Mouse (Mus musculus) regulatory T cell (primary cell): ENCODE results near the gene Wtap.
"Not testable (repeated sequence)": the region's sequence is repeated elsewhere in the genome, so short reads cannot be mapped to it uniquely, and the experiment has no call there.

Experiments used
- in situ Hi-C: fragments of 300-600 bp; cut with MboI, MseI; formaldehyde crosslinking; loops from one replicate; pipeline ENCODE4 v1.15.1; 2025; ENCODE audit warnings: high pct_unique_total_duplicates

The Wtap gene

DNA sequence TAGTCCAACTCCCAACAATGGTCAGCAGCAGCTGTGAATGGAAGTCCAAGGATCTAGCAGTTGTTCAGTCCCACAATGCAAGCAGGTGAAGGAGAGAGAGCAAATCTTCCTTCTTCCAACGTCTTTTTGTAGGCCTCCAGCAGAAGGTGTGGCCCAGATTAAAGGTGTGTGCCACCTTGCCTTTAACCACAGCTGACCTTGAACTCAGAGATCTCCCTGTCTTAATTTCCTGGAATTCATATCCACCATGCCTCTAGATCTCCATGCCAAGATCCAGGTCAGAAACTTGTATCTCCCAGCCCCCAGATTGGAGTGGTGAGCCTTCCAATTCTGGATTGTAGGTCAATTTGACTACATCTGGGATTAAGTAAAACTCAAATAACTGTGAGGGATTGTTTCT, at the start of gene Wtap:
TSS of gene Wtap (minus strand) at position 101 of the 400 bp plus-strand sequence.
- in situ Hi-C loops: no loop called here

DNA sequence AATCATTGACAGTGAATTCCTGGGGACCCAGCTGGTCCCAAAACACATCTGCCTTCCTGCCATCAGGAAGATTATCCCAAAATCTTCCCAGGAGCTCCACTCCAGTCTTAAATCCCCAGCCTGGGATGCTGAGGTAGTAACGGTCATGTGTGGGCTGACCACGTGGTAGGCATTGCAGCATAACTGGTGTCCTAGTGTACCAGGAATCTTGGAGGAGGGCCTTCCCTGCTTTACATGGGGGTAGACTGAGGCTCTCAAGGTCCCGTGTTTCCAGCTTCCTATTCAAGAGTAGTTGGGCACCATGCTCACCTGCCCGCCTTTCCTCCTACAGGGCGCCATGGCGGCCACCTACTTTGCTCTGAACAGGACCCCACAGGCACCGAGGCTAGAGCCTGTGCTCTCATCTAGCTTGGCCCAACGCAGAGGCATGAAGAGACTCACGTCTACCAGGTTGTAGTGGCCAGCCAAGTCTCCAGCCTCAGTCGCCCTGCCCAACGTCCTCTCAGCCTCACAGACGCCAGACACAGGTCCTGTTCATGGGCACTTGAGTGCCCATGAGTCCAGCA, 42.7 kb upstream of the Wtap start:
- in situ Hi-C loops: not testable (repeated sequence)

DNA sequence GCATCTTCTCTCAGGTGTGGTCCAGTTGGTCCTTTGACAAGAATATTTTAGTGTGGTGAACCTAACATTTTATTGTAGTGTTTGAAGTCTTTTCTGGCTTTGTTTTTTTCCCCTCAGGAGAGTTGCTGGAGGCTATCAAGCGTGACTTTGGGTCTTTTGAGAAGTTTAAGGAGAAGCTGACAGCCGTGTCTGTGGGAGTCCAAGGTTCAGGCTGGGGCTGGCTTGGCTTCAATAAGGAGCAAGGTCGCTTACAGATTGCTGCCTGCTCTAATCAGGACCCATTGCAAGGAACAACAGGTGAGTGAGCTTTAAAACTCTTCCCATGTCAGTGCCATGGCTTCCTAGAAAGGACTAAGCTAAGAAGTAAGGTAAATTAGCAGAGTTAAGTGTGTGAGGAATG, 19.3 kb upstream of the Wtap start:
- in situ Hi-C loops: no loop called here

DNA sequence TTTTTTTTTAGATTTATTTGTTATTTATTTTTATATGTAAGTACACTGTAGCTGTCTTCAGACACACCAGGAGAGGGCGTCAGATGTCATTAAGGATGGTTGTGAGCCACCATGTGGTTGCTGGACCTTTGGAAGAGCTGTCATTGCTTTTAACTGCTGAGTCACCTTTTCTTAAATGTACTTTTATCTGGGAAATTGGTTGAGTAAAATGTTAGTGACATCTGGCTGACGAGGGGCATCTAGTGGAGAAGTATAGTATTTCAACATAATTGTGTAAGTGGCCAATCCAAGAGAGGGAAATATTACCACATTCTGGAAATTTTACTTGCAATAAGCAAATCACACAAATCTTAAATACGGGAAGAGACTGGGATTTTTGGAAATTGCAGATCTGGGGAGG, 15.9 kb upstream of the Wtap start:
- in situ Hi-C loops: no loop called here

DNA sequence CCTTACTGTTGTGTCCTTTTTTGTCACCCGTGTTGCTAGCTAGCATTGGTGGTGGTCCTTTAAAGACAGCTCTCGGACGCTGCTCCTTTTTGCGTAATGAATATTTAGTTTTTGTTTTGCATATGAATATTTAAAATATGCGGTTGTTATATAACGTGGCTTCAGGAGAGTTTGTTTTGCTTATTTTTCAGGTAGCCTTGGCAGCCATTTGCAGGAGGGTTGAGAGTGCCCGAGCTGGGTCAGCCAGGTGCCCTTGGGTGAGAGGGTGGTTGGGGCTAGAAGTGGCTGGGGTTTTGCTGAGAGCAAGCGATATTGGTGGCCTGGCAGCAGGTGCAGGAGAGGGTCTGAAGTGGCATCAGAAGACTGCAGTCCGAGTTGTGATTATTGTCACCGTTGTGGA, 14.6 kb upstream of the Wtap start:
- in situ Hi-C loops: no loop called here

DNA sequence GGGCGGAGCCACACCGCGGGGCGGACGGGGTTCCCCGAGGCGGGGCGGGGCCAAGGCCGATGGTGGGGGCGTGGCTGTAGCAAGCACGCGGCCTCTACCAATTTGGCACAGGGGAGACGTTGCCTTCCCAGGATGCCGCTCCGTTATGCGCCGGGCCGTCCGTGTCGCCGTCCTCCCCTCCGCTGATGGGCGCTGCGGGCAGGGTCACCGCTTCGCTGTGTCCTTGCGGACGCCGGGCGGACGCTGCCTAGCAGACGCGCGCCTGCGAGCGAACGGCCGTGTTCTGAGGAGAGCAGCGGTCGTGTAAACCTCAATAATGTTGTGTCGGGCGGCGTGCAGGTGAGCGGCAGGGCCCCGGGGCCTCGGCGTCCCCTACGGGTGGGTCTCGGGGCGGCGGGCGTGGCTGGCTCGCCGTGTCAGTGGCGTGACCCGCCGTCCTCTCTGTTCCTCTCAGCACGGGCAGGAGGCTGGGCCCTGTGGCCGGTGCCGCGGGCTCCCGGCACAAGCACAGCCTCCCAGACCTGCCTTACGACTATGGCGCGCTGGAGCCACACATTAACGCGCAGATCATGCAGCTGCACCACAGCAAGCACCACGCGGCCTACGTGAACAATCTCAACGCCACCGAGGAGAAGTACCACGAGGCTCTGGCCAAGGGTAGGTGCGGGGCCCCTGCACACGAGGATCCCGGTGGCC, 13.9 kb upstream of the Wtap start:
- in situ Hi-C loops: no loop called here

DNA sequence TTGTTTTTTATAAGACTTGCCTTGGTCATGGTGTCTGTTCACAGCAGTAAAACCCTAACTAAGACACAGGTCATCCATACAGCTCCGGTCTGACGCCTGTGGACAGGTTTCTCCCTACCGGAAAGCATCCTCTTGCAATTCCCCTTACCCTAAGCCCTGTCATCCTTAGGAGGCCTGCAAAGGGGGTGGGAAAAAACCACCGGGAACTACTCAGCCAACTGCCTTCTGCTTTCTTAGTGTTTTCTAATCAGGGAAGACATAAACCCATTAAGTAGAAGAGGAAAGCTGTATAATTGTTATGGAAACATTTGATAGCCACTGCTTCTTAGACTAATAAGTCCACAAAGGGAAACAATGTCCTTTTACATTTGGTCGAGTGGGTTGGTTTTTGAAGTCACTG, 13.0 kb upstream of the Wtap start:
- in situ Hi-C loops: no loop called here

DNA sequence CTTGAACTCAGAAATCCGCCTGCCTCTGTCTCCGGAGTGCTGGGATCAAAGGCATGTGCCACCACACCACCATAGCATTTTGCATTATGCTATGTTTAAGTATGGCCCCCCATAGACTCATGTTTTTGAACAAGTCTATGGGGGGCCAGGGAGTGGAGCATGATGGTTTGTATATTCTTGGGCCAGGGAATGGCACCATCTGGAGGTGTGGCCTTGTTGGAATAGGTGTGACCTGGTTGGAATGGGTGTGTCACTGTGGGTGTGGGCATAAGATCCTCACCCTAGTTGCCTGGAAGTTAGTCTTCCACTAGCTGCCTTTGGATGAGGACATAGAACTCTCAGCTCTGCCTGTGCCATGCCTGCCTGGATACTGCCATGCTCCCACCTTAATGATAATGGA, 12.6 kb upstream of the Wtap start, which contains the start of gene Sod2:
TSS of gene Sod2 (plus strand) at position 301 of the 400 bp plus-strand sequence.
- in situ Hi-C loops: not testable (repeated sequence)

DNA sequence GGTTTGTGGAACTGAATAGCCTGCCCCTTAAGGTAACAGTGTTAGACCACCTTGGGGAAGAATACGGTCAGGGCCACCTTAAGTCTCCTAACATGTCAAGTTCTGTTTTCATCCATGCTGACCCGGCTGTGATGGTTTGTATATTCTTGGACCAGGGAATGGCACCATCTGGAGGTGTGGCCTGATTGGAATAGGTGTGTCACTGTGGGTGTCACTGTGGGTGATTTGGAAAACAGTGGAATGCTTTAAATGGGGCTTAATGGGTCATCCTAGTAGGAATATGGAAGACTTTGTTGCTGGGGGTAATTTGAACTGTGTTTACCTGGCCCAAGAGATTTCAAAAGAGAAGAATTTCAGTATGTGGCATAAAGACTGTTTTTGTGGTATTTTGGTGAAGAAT, 10.5 kb upstream of the Wtap start:
- in situ Hi-C loops: not testable (repeated sequence)

DNA sequence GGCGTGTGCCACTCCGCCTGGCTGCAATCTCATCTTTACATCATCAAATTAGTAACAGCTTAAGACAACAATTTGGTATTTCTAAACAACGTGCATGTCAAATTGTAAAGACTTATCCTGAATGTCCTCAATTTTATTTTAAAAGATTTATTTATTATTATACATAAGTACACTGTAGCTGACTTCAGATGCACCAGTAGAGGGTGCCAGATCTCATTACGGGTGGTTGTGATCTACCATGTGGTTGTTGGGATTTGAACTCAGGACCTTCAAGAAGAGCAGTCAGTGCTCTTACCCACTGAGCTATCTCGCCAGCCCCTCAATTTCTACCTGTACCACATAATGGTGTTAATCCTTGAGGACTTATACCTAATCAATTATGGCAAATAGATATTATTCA, 8.3 kb upstream of the Wtap start:
- in situ Hi-C loops: not testable (repeated sequence)

DNA sequence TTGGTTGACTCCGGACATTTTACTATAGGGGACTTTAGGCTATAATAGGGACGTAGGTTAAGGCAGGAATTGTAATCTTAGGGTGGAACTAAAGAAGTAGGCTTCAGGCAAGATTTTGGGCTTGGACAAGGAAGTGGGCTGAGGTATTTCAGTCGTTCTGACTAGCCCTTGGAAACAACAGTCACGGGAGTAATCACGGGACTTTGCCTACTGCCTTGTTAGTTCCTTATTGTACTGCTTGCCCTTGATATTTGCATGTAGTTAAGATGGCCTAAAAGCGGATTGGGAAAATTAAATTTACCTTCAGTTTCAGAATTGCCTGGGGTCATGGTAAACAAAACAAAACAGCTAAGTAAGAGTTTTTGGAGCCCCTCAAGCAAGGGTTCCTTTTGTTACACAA, 5.1 kb upstream of the Wtap start:
- in situ Hi-C loops: no loop called here

DNA sequence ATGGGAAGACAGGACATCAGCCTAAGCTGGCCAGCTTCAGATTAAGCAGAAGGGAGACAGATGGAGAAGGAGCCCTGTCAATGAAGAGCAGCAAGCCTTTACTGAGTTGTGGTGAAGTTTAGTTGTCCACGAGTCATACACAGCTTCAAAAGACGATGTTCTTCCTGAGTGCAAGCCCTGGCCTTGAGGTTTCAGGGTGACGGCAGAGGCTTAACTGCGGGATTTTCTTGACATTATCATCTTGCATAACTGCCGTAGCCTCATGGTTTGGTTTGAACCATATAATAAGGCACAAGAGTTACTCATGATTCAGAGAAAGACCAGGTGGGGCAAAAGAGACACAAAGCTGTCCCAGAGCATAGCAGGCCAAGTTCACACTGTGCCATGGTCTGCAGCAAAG, 3.9 kb upstream of the Wtap start:
- in situ Hi-C loops: no loop called here

DNA sequence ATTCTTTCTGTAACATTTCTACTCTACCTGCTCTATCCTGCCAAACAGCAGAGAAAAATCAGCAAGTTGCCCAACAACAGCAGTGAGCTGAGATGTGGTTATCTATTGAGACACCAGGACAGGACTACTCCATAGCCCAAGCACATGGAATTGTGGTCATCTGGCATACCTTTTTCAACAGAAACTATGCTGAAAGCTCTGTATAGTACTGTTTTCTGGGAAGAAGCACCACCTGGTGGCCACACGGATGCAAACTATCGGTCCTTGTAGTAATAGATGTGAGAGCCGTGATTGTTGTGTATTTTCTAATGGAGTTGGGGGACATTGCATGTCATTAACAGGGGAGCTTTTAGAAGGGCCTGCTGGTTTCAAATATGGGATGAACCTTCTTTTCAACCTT, 2.4 kb upstream of the Wtap start:
- in situ Hi-C loops: no loop called here

DNA sequence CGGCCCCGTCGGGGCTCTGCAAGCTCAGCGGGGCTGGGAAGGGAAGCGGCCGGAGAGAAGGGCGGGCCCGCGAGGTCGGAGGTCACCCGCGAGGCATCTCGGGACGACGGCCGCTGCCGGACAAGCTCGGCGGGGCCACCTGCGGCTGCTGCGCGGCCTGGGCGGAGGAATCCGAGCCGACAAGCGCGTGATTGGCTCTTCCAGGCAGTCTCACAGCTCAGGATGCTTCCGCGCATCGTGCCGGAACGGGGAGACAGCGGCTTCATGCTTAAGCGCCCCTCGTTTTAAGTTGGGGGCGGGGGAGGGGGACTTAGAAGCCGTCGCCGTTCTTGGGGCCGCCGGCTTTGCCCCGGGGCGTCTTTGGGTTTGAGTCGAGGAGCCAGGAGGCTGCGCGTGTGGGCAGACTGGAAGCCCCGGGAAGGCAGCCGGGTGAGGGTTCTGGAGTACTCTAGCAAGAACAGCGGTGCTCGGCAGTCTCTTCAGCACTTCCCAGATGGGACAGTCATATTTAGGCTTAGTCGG, 1.4 kb downstream of the Wtap start:
- in situ Hi-C loops: no loop called here

DNA sequence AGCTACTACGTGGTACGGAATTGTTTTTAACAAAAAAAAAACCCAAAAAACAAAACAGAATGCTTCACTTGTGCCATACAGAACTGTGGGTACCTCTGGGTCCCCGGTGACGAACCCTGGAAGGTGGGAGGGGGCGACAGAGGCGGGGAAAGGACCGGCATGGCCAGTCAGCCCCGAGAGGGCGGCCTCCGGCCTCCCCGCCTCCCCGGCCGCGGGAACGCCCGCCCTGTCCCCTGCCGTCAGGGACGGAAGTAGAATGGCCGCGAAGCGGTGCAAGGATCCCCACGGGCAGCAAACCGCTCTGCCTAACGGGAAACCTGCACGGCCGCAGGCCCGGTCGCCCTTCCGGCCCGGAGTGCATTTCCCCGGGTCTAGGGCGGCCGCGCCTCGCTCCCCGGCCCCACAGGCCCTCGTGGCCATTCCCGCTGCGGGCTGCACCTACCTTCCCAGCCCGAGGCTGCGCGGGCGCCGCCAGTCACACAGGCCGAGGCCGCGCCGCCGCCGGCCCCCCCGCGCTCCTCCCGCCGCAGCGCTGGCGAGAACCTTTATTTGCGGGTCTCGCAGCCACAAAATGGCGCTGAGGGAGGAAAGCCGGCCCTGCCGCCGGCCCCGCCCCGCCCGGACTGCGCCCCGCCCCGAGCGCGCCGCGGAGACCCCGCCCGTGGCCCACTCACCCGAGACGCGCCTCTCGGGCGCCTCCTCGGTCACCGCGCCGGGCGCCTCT, 2.2 kb downstream of the Wtap start:
- in situ Hi-C loops: no loop called here

DNA sequence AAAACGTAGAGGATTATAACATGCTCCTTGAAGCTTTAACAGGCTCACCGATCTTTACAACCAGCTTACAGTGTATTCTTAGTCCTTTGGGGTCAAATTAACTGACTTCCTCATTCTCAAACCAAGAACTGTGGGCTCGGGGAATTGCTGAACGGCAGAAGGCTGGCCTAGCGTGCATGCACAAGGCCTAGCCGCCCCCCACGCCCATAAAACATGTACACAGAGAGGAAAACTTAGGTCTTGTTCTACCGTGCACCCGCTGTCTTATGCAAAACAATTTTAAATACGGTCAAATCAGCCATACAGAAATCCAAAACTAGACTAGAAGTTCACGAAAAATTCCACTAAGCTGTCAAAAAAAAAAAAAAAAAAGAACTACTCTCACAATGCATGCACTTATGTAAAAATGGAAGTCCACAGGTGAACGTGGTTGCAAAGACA, 2.8 kb downstream of the Wtap start:
- in situ Hi-C loops: no loop called here

DNA sequence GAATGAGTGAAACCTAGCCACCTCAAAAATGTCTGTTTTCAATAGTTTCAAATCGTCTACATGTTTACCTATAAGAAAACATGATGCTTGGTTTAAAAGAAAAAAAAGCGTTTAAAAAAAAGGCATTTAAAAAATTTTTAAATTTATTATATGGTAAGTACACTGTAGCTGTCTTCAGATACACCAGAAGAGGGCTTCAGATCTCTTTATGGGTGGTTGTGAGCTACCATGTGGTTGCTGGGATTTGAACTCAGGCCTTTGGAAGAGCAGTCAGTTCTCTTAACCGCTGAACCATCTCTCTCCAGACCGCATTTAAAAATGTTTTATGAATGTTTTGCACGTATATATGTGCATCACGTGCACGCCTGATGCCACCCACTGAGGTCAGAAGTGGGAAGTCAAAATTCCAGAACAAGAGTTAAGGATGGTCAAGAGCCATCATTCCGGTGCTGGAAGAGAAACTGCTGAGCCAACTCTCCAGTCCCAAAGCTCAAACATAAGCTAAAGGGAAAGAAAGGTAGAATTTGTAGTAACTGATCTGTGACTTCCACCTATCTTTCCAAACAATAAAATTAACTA, 3.3 kb downstream of the Wtap start:
- in situ Hi-C loops: no loop called here

DNA sequence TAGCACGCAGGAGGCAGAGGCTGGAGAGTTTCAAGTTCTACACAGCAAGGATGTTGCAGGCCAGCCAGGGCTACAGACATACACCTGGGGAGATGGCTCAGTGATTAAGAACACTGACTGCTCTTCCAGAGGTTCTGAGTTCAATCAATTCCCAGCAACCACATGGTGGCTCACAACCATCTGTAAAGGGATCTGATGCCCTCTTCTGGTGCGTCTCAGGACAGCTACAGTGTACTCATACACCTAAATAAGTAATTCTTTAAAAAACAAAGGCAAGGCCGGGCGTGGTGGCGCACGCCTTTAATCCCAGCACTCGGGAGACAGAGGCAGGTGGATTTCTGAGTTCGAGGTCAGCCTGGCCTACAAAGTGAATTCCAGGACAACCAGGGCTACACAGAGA, 5.9 kb downstream of the Wtap start:
- in situ Hi-C loops: not testable (repeated sequence)

DNA sequence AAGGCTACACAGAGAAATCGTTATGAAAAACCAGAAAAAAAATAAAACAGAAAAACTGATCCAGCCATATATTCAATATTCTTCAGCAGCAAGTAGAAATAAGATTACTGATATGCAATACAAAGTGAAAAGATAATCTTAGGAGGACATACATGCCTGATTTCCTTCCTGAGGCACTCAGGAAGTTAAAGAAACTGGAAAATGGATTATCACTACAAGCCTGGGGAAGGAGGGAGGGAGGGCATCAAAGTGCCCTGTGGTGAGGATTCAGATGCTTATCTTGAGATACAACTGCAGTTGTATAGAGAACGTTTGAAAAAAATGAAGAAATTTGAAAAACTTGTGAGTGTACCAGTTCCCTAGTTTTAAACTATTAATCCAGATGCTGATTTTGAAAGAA, 10.0 kb downstream of the Wtap start:
- in situ Hi-C loops: no loop called here

DNA sequence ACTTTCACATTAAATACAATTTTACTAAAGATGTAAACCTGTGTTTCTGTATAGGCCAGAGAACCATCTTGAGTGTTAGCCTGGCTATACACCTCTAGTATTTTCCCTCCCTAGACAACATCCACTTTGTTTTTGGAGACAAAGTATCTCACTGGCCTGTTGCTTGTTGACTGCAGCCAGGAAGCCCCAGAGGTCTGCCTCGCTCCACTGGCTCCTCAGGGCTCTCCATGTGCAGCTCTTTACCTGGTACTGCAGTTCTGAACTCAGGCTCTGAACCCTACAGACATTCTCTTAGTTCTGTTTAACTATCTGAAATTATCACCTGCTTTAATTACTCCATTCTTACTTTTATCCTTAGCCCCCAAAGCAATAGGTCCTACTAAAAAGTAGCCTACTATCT, 15.4 kb downstream of the Wtap start:
- in situ Hi-C loops: no loop called here

DNA sequence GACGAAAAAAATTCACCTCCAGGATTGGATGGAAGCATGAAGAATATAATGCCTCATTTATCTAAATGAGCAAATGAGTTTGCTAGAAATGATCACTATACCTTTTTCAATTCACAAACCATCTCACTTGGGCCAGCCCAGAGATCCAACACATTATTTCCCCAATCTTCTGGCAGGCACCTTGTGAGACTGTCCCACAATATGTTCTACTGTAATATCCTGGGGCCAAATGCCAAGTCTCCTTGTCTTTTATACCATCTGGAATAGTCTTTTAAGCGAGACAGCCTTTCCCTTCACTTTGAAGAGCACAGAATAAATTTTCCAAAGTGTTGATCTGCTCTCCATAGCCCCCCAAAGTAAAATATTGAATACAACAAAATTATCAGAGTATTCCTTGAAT, 20.1 kb downstream of the Wtap start:
- in situ Hi-C loops: no loop called here

DNA sequence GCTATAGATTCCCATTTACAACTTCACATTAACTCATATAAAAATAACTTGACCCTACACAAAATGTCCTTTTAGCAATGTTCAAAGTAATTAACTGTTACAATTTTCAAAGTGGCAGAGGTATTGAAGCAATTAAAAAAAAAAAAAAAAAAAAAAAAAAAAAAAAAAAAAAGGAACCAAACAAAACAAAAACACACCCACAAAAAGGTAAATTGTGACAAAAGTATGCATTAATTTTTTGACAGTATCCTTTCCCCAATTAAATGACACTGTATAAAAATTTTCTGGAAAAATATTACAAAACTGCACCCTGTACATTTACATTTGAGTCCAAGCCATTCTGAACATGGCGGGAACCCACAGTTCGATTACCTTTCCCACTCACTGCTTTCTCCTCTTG, 26.8 kb downstream of the Wtap start:
- in situ Hi-C loops: no loop called here
